Mouse (Mus musculus) heart, embryonic 14.5 days (tissue): ENCODE data around the gene Slc45a1. TPM values are rescaled to one million over a fixed set of nuclear protein-coding genes. Genes with fewer than 3 reads are reported as not detected.

Experiments
- ATAC-seq: fragments of 200-750 bp; cut with Nextera tagmentation; 2 replicates; pipeline ENCODE4 v1.8.0; 2017; ENCODE audit warnings: low read depth, moderate TSS enrichment; ENCODE audit not compliant: insufficient number of reproducible peaks, insufficient read depth, low FRiP score
- H3K27ac ChIP-seq, 2 experiments: fragments of 200-500 bp in 1 of 2; fragments of 300-500 bp in 1 of 2; sonication (generic) in 1 of 2; replicated peaks in 1 of 2; 2 replicates each; pipeline ENCODE4 v1.5.1; 2012 to 2014; ENCODE audit warnings: low read depth in 2 of 2, low read length in 2 of 2, control low read depth in 1 of 2, mild to moderate bottlenecking in 1 of 2, mixed read lengths in 1 of 2; ENCODE audit not compliant: control insufficient read depth in 1 of 2, insufficient read depth in 1 of 2
- H3K27me3 ChIP-seq: fragments of 300-500 bp; sonication (generic); 2 replicates; pipeline ENCODE4 v1.6.1; 2014; ENCODE audit warnings: mild to moderate bottlenecking, low read length, control low read depth; ENCODE audit not compliant: control insufficient read depth, insufficient read depth
- H3K36me3 ChIP-seq: fragments of 300-500 bp; sonication (generic); 2 replicates; pipeline ENCODE4 v1.6.1; 2014; ENCODE audit warnings: mild to moderate bottlenecking, control low read depth, low read length, mixed read lengths; ENCODE audit not compliant: control insufficient read depth, insufficient read depth
- H3K4me1 ChIP-seq, 2 experiments: fragments of 200-500 bp in 1 of 2; fragments of 300-500 bp in 1 of 2; sonication (generic) in 1 of 2; 2 replicates each; pipeline ENCODE4 v1.6.1; 2012 to 2014; ENCODE audit warnings: low read length in 2 of 2, control low read depth in 1 of 2, mixed read lengths in 1 of 2; ENCODE audit not compliant: control insufficient read depth in 2 of 2, insufficient read depth in 2 of 2
- H3K4me2 ChIP-seq: fragments of 300-500 bp; sonication (generic); 2 replicates; pipeline ENCODE4 v1.6.1; 2014; ENCODE audit warnings: mild to moderate bottlenecking, low read length
- H3K4me3 ChIP-seq, 2 experiments: fragments of 200-500 bp in 1 of 2; fragments of 300-500 bp in 1 of 2; sonication (generic) in 1 of 2; 2 replicates each; pipeline ENCODE4 v1.5.1; 2012 to 2014; ENCODE audit warnings: low read length in 2 of 2, mild to moderate bottlenecking in 2 of 2, control low read depth in 1 of 2, low read depth in 1 of 2, moderate library complexity in 1 of 2; ENCODE audit not compliant: control insufficient read depth in 1 of 2, insufficient read depth in 1 of 2
- H3K9ac ChIP-seq: fragments of 300-500 bp; sonication (generic); 2 replicates; pipeline ENCODE4 v1.6.1; 2014; ENCODE audit warnings: mild to moderate bottlenecking, low read length
- H3K9me3 ChIP-seq: fragments of 300-500 bp; sonication (generic); 2 replicates; pipeline ENCODE4 v1.6.1; 2016; ENCODE audit warnings: low read length, control low read depth; ENCODE audit not compliant: control insufficient read depth
- WGBS: fragments of 180-500 bp; shearing (Covaris S2); extraction: QIAGEN DNeasy Blood & Tissue Kit; methylation state at CpG from one replicate; pipeline ENCODE4 v1.1.7; 2014; 5-methylcytosine and 5-hydroxymethylcytosine counted together
- polyA plus RNA-seq: library from polyadenylated mRNA; unstranded; fragments of >200 nt; fragmentation: Nextera tagmentation; extraction: Ambion mirVana; gene quantifications from 2 replicates; pipeline ENCODE4 v1.2.1, GENCODE M21; 2014

Gene Slc45a1
- polyA plus RNA-seq, 1 experiment from 2014 or later = 0.05 TPM

- H3K9ac ChIP-seq = no peak overlapping the region
- no peaks in the 10 kb centered on the region for H3K9me3 ChIP-seq
- H3K36me3 ChIP-seq = peaks cover 99% of the 10 kb centered on the region
- H3K27me3 ChIP-seq = no peaks in the 10 kb centered on the region
- ATAC-seq = no peak
- 80% methylated on average over 13 of the region's 13 CpGs for WGBS
- H3K4me1 ChIP-seq = no peaks in the 10 kb centered on the region
- no peak overlapping the region for H3K4me2 ChIP-seq
- no peak overlapping the region for H3K27ac ChIP-seq
- no peak overlapping the region for H3K4me3 ChIP-seq
Observed at GRCm38 (mm10) chr4:150616029-150616420, 35.9 kb downstream of the Slc45a1 start.

GRCm38 (mm10) chr4:150615251-150616028 lies 36.5 kb downstream of the Slc45a1 start:
- no peaks in the 10 kb centered on the region for H3K9me3 ChIP-seq
- ATAC-seq = 0 out of 2 replicates have a peak, but pooled peaks have one; percentile 27

GRCm38 (mm10) chr4:150613715-150614114 lies 38.3 kb downstream of the Slc45a1 start:
- WGBS = 86% methylated on average over 7 of the region's 7 CpGs
- peaks cover 5% of the 10 kb centered on the region in 2 experiments; a peak in 3 of 4 replicates for H3K4me1 ChIP-seq
- H3K36me3 ChIP-seq = peaks cover 82% of the 10 kb centered on the region
- H3K4me2 ChIP-seq = no peak overlapping the region
- H3K9ac ChIP-seq = no peak overlapping the region
- no peaks in the 10 kb centered on the region for H3K9me3 ChIP-seq
- no peaks in the 10 kb centered on the region for H3K27me3 ChIP-seq
- H3K4me3 ChIP-seq = no peak overlapping the region
- no peak overlapping the region for H3K27ac ChIP-seq
- no peak for ATAC-seq

More at GRCm38 (mm10) chr4:150615251-150616028, 36.5 kb downstream of the Slc45a1 start:
- WGBS = 91% methylated on average over 12 of the region's 12 CpGs
- Histone ChIP-seq H3K4me2 (no peak overlapping the region), H3K9ac (no peak overlapping the region), H3K4me1 (peaks cover 2 to 4% of the 10 kb centered on the region in 2 experiments; a peak in 2 of 4 replicates), H3K27ac (no peak overlapping the region), H3K36me3 (peaks cover 99% of the 10 kb centered on the region), H3K4me3 (no peak overlapping the region), H3K27me3 (no peaks in the 10 kb centered on the region)

GRCm38 (mm10) chr4:150608670-150609069 lies 43.3 kb downstream of the Slc45a1 start:
- WGBS = 91% methylated on average over 3 of the region's 3 CpGs
- no peaks in the 10 kb centered on the region for H3K9me3 ChIP-seq
- no peak overlapping the region for H3K4me3 ChIP-seq
- peaks cover 31% of the 10 kb centered on the region for H3K36me3 ChIP-seq
- H3K27ac ChIP-seq = no peak overlapping the region
- H3K4me2 ChIP-seq = no peak overlapping the region
- no peak for ATAC-seq
- H3K27me3 ChIP-seq = no peaks in the 10 kb centered on the region
- H3K4me1 ChIP-seq = peaks cover 5% of the 10 kb centered on the region in 2 experiments; a peak in 3 of 4 replicates
- H3K9ac ChIP-seq = no peak overlapping the region

- ATAC-seq = no peak
- WGBS = 84% methylated on average over 3 of the region's 3 CpGs
Observed at GRCm38 (mm10) chr4:150606449-150607161, 45.4 kb downstream of the Slc45a1 start.

GRCm38 (mm10) chr4:150605804-150606203 lies 46.2 kb downstream of the Slc45a1 start:
- H3K27ac ChIP-seq = no peak overlapping the region
- no peaks in the 10 kb centered on the region for H3K27me3 ChIP-seq
- no peaks in the 10 kb centered on the region for H3K9me3 ChIP-seq
- ATAC-seq = no peak
- no peak overlapping the region for H3K9ac ChIP-seq
- WGBS = 91% methylated on average over 3 of the region's 3 CpGs
- no peak overlapping the region for H3K4me2 ChIP-seq
- no peak overlapping the region for H3K4me3 ChIP-seq
- peaks cover 2% of the 10 kb centered on the region for H3K36me3 ChIP-seq
- H3K4me1 ChIP-seq = peaks cover 4 to 5% of the 10 kb centered on the region in 2 experiments; a peak in 3 of 4 replicates

More at GRCm38 (mm10) chr4:150606449-150607161, 45.4 kb downstream of the Slc45a1 start:
- peaks cover 10% of the 10 kb centered on the region for H3K36me3 ChIP-seq
- no peaks in the 10 kb centered on the region for H3K27me3 ChIP-seq
- H3K4me2 ChIP-seq = no peak overlapping the region
- no peak overlapping the region for H3K4me3 ChIP-seq
- H3K9ac ChIP-seq = no peak overlapping the region
- no peak overlapping the region for H3K27ac ChIP-seq
- no peaks in the 10 kb centered on the region for H3K9me3 ChIP-seq
- H3K4me1 ChIP-seq = peaks cover 5% of the 10 kb centered on the region in 2 experiments; a peak in 3 of 4 replicates

GRCm38 (mm10) chr4:150603366-150604061 lies 48.5 kb downstream of the Slc45a1 start:
- Histone ChIP-seq H3K4me3 (no peak overlapping the region), H3K4me1 (peaks cover 10 to 17% of the 10 kb centered on the region in 2 experiments), H3K27ac (no peak overlapping the region), H3K4me2 (no peak overlapping the region), H3K36me3 (no peaks in the 10 kb centered on the region), H3K9ac (no peak overlapping the region), H3K27me3 (no peaks in the 10 kb centered on the region), H3K9me3 (no peaks in the 10 kb centered on the region)
- no peak for ATAC-seq
- WGBS = 100% methylated on average over 1 of the region's 1 CpGs
